Mouse (Mus musculus) colon, adult 2 months (tissue): ENCODE results near the gene Psmc3. TPM values are rescaled to one million over a fixed set of nuclear protein-coding genes. Genes with fewer than 3 reads are reported as not detected.

Source experiments
- polyA plus RNA-seq: library from polyadenylated mRNA; depleted of rRNA; stranded (reverse); fragments of >200 nt; gene quantifications from 2 replicates; pipeline ENCODE4 v1.2.3, GENCODE M21; 2012; rRNA removed

Psmc3 gene
- polyA plus RNA-seq = 59.8 and 61.7 TPM in 2 replicates

GRCm38 (mm10) chr2:91053934-91054382 lies at the start of gene Psmc3:
Gene Psmc3, plus strand, starts transcription at chr2:91054009.

GRCm38 (mm10) chr2:91035385-91035784 lies 18.4 kb upstream of the Psmc3 start, which contains the start of gene Rapsn:
Gene Rapsn, plus strand, starts transcription at chr2:91035620.

GRCm38 (mm10) chr2:91070076-91070800 lies 16.4 kb downstream of the Psmc3 start, which contains the start of gene Slc39a13:
Gene Slc39a13, minus strand, starts transcription at chr2:91070417.

DNA sequence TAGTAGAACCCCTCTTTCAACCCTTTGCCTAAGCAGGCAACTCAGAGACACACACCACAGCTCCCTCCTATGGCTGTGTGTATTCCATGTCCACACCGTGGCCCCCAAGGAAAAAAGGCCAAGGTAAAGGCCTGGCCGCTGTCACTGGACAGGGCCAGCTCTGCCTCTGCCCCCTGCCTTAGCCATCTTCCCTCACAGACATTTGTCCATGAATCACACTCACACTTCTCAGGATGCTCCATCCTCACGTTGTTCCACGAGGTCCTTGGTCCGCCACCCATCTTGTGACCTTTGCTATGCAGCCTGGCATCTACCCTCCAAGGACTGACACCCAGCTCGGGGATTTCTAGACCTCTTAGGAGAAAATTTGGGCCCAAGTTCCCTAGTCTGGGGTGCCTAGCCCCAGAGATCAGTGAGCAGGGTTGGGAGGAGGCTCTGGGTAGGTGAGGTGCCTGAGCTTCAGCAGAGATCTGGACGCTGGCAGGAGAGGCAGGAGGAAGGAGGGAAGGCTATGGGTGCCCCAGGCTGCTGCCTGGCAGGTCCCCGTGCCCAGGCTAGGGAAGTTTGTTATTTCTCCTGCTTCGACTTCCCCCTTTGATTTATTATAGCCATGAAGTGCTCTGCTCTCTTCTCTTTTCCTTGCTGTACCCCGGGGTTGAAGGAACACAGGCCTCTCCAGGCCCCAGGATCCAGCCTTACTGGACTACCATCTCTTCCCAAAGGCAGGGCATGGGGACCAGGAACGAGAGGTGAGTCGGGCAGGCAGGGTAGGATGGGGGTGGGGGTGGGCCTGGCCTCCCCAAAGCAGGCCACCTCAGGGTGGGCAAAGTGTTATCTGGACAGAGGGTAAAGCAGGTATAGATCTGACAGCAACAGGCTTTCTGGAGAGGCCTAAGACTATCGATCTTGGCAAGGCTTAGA lies 28.2 kb downstream of the Psmc3 start, which contains the start of gene Spi1:
Spi1 (plus strand) TSS at position 616 of the 921 bp plus-strand sequence.

Other genes starting within 250 kb of the Psmc3 start
- 47.7 and 64.4 TPM in 2 replicates for gene Mtch2, start 206.9 kb upstream of the Psmc3 start, polyA plus RNA-seq
- gene C1qtnf4, start 168.1 kb upstream of the Psmc3 start, polyA plus RNA-seq = 7.9 and 10.7 TPM in 2 replicates
- gene Kbtbd4, start 149.3 kb upstream of the Psmc3 start, polyA plus RNA-seq = 10.0 and 11.1 TPM in 2 replicates
- gene Ndufs3, start 149.2 kb upstream of the Psmc3 start, polyA plus RNA-seq = 128 and 136 TPM in 2 replicates
- 36.7 and 43.2 TPM in 2 replicates for gene Celf1, start 113.6 kb upstream of the Psmc3 start, polyA plus RNA-seq
- 0.41 and 0.86 TPM in 2 replicates for gene Rapsn, start 18.4 kb upstream of the Psmc3 start, polyA plus RNA-seq
- 46.1 TPM in 2 replicates for gene Slc39a13, start 16.4 kb downstream of the Psmc3 start, polyA plus RNA-seq
- gene Spi1, start 28.4 kb downstream of the Psmc3 start, polyA plus RNA-seq = 15.6 and 22.3 TPM in 2 replicates
- 0.02 TPM in 1 of 2 replicates, not detected in the other for gene Mybpc3, start 64.1 kb downstream of the Psmc3 start, polyA plus RNA-seq
- gene Madd, start 129.8 kb downstream of the Psmc3 start, polyA plus RNA-seq = 16.8 and 17.6 TPM in 2 replicates
- gene Nr1h3, start 148.8 kb downstream of the Psmc3 start, polyA plus RNA-seq = 28.8 and 38.4 TPM in 2 replicates
- 21.2 and 23.3 TPM in 2 replicates for gene Acp2, start 148.9 kb downstream of the Psmc3 start, polyA plus RNA-seq
- gene Ddb2, start 183.0 kb downstream of the Psmc3 start, polyA plus RNA-seq = 8.8 and 10.1 TPM in 2 replicates
- 15.4 and 18.1 TPM in 2 replicates for gene Pacsin3, start 201.9 kb downstream of the Psmc3 start, polyA plus RNA-seq
- gene Arfgap2, start 211.0 kb downstream of the Psmc3 start, polyA plus RNA-seq = 27.0 and 34.0 TPM in 2 replicates